Mouse (Mus musculus): ENCODE results near the gene Mtmr11. TPM values are rescaled to one million over a fixed set of nuclear protein-coding genes. Genes with fewer than 3 reads are reported as not detected.

The Mtmr11 gene
- 1 to 10 TPM; 4.5 to 6.0 TPM for total RNA-seq (2021)
- long read RNA-seq, experiment 1, partial matches to known transcripts, result 2 of 4 reads
- long read RNA-seq, experiment 1, other reads (novel, unspliced or antisense), result 1 of 4 reads
- long read RNA-seq, experiment 2, partial matches to known transcripts, result 0 of 2 reads
- long read RNA-seq, experiment 2, other reads (novel, unspliced or antisense), result 1 of 2 reads

DNA sequence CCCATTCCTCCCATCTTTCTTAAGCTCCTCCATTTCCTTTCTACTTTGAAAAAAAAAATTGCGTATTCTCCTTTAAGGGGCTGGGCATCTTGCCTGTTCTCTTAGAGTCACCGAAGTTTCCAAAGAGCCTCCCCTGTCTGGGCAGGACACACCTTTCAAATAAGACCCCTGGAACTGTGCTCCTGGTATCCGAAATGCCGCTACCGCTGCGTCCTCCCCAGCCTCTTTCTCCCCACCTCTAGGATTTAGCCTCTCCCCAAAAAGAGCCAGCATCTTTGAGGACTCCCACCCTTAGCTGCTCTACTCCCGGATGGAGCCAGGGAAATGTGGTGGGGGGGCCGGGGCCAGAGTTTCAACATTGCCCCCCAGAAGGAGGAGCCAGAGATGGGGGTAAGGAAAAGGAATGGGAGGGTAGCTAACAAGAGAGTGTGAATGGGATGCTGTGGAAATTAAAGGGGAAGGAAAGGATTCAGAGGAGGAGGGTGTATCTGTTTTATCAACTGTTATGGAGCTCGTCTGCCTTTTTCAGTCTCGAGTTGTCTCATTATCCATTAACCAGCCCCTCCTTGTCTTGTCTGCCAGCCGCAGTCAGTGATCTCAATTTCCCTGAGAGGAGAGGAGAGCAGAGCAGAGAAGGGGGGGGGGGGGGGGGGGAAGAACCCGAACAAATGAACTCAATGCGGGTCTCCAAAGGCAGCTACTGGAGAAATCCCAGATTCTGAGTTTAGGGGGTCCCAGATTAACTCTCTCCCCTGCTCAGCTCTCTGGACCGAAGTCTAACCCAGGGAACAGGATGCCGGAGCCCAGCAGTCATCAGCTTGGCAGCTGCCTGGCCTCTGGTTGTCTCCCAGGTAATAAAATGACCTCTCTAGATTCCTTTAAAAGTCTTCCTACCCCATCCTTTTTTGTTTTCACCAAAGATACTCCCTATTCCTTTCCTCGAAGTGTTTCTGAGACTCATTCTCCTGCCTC is at the start of gene Mtmr11:
Mtmr11 (plus strand) TSS at position 136 of the 972 bp plus-strand sequence.
- DNase-seq (ENCODE audit: low spot score in 2 of 2), result no peak
- intact Hi-C loops (cut with DNase I), result no loop called here

GRCm38 (mm10) chr3:96113251-96113650 is 48.6 kb upstream of the Mtmr11 start:
- no peak for DNase-seq (ENCODE audit: low spot score in 2 of 2)
- intact Hi-C loops (cut with DNase I), result no loop called here

DNA sequence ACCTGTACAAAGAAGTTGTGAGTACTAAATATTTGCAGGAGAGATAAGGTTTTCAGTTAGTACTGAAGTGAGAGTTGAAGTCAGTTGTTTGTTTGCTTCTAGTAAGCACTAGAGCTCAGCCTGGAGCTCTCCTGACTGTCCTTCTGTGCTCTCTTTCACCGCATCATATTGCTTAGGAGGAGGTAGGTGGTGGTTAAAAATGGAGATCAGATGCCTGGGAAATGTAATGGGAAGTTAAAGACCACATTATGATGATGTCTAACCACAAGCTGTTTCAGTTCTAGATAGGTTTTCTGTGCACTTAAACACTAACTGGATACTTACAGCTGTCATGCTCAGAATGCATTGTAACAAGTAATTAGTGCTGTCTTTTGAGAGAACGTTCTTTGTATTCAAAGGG is 43.7 kb upstream of the Mtmr11 start:
- peak in 1 of 2 experiments; percentile 48 for DNase-seq (ENCODE audit: low spot score in 2 of 2)
- intact Hi-C loops (cut with DNase I), result no loop called here

DNA sequence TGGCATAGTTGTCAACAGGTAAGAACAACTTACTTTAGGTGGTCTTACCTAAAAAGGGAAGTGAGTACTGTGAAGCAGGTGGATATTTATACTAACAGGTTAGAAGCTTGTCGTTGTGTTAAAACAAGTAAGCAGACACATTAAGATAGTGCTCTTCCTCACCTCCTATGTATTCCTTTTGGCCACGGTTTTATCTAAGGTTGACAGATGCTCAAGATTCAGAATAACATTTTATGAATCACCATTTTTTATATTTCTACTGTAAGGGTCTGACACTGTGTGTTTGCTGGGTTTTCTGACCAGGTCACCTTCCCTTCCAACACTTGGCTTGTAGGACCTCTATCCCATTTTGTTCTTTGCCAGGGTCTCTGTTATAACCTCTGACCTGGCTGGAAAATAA is 43.1 kb upstream of the Mtmr11 start:
- DNase-seq (ENCODE audit: low spot score in 2 of 2), result no peak
- intact Hi-C loops (cut with DNase I), result no loop called here

DNA sequence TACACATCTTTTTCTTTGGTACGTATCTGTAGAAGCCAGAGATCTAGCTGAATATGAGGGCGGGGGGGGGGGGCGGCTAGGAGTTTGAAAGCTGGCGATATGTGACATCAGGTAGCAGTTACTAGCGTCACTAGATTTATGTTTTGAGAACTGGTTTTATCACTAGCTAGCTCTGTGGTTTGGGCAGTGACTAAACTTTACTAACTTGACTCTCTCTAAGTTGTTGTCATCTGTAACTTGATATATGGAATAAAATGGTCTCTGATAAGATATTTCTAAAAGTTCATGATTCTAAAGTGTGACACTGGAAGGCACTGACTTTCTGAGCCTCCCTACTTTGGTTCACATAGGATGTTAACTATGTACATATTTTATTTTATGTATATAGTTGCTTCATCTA is 37.6 kb upstream of the Mtmr11 start:
- DNase-seq (ENCODE audit: low spot score in 2 of 2), result no peak
- intact Hi-C loops (cut with DNase I), result no loop called here

GRCm38 (mm10) chr3:96128128-96128527 is 33.7 kb upstream of the Mtmr11 start:
- no peak for DNase-seq (ENCODE audit: low spot score in 2 of 2)
- intact Hi-C loops (cut with DNase I), result no loop called here

GRCm38 (mm10) chr3:96132478-96132877 is 29.3 kb upstream of the Mtmr11 start:
- no peak for DNase-seq (ENCODE audit: low spot score in 2 of 2)
- intact Hi-C loops (cut with DNase I), result no loop called here

GRCm38 (mm10) chr3:96133327-96133905 is 28.4 kb upstream of the Mtmr11 start:
- intact Hi-C loops (cut with DNase I), result no loop called here

GRCm38 (mm10) chr3:96135011-96135410 is 26.8 kb upstream of the Mtmr11 start:
- no peak for DNase-seq (ENCODE audit: low spot score in 2 of 2)
- intact Hi-C loops (cut with DNase I), result no loop called here

More at GRCm38 (mm10) chr3:96133327-96133905, 28.4 kb upstream of the Mtmr11 start:
- DNase-seq (ENCODE audit: low spot score in 2 of 2), result no peak

GRCm38 (mm10) chr3:96147950-96148349 is 13.9 kb upstream of the Mtmr11 start:
- peak; percentile 78 to 82 for DNase-seq (ENCODE audit: low spot score in 2 of 2)
- intact Hi-C loops (cut with DNase I), result loop anchor here (2.0 to 10.0 kb wide), 2 partner anchors 81 to 183 kb away; no protein-coding TSS in a partner anchor

DNA sequence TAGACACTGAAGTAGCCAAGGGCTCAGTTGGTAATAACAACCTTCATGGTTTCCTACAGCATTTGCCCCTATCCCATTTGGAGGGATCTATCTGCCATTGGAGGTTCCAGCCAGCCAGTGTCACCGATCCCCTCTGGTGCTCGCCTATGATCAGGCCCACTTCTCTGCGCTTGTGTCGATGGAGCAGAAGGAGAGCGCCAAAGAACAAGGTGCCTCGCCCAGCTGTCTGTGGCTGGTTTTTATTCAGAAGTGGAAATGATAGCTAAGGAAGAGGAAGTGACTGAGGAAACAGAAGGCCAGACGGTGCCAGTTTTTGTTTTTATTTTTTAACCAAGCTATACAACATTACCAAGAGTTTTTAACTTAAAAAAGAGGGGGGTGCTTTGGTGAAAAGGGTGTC is 10.0 kb upstream of the Mtmr11 start:
- no peak for DNase-seq (ENCODE audit: low spot score in 2 of 2)
- intact Hi-C loops (cut with DNase I), result no loop called here

DNA sequence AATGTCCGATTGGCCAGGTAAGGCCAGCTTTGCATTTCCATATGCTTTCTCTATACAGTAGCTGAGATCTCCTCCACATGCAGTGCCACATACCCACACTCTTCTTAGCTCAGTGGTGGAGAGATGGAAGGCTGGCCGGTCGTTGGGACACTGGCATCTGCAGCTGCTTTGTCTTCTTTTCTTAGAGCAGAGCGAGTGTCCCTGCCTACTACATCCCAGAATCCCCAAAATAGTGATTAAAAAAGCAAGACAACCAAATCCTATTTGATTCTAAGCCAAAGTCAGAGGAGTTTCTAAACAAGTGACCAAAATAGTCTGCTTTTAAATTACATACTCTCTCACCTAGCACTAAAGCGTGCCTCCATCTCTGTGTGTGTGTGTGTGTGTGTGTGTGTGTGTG is 9.2 kb upstream of the Mtmr11 start:
- DNase-seq (ENCODE audit: low spot score in 2 of 2), result no peak
- intact Hi-C loops (cut with DNase I), result no loop called here

DNA sequence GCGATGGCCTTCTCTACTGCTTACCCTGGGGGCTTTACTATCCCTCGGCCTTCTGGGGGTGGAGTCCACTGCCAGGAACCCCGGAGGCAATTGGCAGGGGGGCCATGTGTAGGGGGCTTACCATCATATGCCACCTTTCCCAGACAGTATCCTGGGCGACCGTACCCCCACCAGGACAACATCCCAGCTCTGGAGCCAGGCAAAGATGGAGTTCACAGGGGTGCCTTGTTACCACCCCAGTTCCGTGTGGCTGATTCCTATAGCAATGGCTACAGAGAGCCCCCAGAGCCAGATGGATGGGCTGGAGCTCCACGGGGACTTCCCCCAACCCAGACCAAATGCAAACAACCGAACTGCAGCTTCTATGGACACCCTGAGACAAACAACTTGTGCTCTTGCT is 6.3 kb upstream of the Mtmr11 start:
- intact Hi-C loops (cut with DNase I), result no loop called here
- DNase-seq (ENCODE audit: low spot score in 2 of 2), result no peak

DNA sequence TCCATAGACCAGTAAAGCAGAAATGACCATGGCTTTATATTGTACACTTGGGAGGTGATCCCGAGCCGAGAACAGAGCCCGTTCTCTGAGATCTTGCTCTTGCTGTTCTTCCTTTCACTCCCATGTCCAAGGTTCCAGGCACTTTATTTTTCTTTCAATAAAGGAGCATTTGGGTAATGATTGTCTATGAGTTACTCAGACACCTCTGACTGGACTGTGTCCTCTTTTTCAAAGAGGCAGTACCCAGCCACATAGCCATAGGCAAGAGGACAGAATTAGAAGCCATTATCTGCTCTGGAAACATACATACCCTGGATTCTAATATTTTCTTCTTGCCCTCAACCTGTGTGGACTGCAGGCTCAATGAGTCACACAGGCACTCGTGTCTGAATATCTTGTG is 2.0 kb upstream of the Mtmr11 start:
- intact Hi-C loops (cut with DNase I), result no loop called here
- DNase-seq (ENCODE audit: low spot score in 2 of 2), result no peak

DNA sequence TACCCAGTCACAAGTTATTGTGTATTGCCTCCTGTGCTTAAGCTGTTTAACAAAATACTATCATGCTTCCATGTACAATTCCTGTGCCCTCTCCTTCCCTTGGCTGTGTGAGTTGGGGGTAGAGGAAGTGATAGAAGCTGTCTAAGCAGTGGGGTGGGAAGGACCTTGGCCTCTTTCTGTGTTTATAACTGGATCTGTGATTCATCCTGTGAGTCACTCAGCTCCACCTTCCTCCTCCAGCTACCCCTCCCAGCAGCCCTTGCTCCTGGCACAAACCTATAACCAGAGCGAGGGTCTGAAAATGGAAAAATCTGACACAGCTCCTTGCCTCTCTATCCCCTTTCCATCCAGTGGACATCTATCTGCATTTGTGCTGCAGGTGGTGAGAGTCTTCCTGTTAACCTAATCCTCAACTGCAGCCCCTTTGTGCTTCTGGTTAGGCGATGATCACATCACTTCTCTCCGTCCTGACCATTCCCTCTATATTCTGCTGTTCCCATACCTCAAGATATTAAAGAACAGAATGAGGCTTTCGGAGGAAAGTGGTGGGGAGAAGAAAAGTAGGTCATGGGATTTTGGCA is 1.5 kb upstream of the Mtmr11 start:
- intact Hi-C loops (cut with DNase I), result no loop called here
- peak; percentile 37 to 63 for DNase-seq (ENCODE audit: low spot score in 2 of 2)

- intact Hi-C loops (cut with DNase I), result no loop called here
- DNase-seq (ENCODE audit: low spot score in 2 of 2), result peak; percentile 56 to 60
Observed at GRCm38 (mm10) chr3:96160803-96161516, 844 bp upstream of the Mtmr11 start.

GRCm38 (mm10) chr3:96163040-96163439 is 1.2 kb downstream of the Mtmr11 start:
- intact Hi-C loops (cut with DNase I), result no loop called here
- DNase-seq (ENCODE audit: low spot score in 2 of 2), result no peak

- DNase-seq (ENCODE audit: low spot score in 2 of 2), result no peak
- intact Hi-C loops (cut with DNase I), result no loop called here
Observed at GRCm38 (mm10) chr3:96168466-96169158, 6.8 kb downstream of the Mtmr11 start.

GRCm38 (mm10) chr3:96170276-96170675 is 8.5 kb downstream of the Mtmr11 start:
- no peak for DNase-seq (ENCODE audit: low spot score in 2 of 2)
- intact Hi-C loops (cut with DNase I), result no loop called here

All from left cerebral cortex, postnatal 14 days (tissue).